Mouse (Mus musculus): ENCODE measurements around the gene Zbtb20.

DNA sequence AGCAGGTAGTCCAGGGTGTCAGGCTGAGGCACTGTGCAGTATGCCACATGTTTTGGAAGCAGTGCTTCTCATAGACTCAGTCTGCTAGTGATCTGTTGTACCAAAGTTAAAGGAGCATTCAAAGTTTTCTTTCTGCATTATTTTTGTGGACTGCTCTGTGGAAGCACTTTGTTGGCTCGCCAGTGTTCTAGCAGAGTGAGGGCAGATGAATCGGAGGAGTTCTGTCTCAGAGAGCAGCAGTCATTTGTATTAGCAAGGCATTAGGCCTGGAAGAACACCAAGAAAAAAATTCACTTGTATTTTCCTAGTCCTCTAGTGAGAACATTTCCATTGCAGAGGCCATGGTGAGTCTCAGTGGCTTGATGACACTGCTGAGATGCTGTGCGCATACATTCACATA is 196.2 kb downstream of the Zbtb20 start:
- TF ChIP-seq CTCF (IDR thresholded peaks at IDR 0.05; ENCODE audit: insufficient read depth, low read depth, low read length) (no peak), POLR2A (IDR thresholded peaks at IDR 0.05; ENCODE audit: insufficient read depth, low read depth, low read length) (no peak)

Measured in olfactory bulb, adult 2 months (tissue).